Mouse (Mus musculus) lung, embryonic 16.5 days (tissue): ENCODE results near the gene Plekhg5. TPM values are rescaled to one million over a fixed set of nuclear protein-coding genes. Genes with fewer than 3 reads are reported as not detected.

Experiments
- ATAC-seq: fragments of 200-750 bp; cut with Nextera tagmentation; 2 replicates; pipeline ENCODE4 v1.8.0; 2017; ENCODE audit warnings: low read depth, mild to moderate bottlenecking, moderate library complexity
- H3K27ac ChIP-seq: fragments of 300-500 bp; sonication (generic); 2 replicates; pipeline ENCODE4 v1.5.1; 2014; ENCODE audit warnings: mild to moderate bottlenecking, control low read depth, low read length
- H3K27me3 ChIP-seq: fragments of 300-500 bp; sonication (generic); 2 replicates; pipeline ENCODE4 v1.6.1; 2014; ENCODE audit warnings: low read depth, low read length, mixed read lengths; ENCODE audit not compliant: control insufficient read depth, insufficient read depth
- H3K36me3 ChIP-seq: fragments of 300-500 bp; sonication (generic); 2 replicates; pipeline ENCODE4 v1.6.1; 2014; ENCODE audit warnings: low read length; ENCODE audit not compliant: control insufficient read depth, insufficient read depth
- H3K4me1 ChIP-seq: fragments of 300-500 bp; sonication (generic); replicated peaks from 2 replicates; pipeline ENCODE4 v1.6.1; 2014; ENCODE audit warnings: low read length, mixed read lengths; ENCODE audit not compliant: control insufficient read depth, insufficient read depth
- H3K4me2 ChIP-seq: fragments of 300-500 bp; sonication (generic); 2 replicates; pipeline ENCODE4 v1.6.1; 2014; ENCODE audit warnings: low read depth, low read length, control low read depth
- H3K4me3 ChIP-seq: fragments of 300-500 bp; sonication (generic); 2 replicates; pipeline ENCODE4 v1.5.1; 2014; ENCODE audit warnings: mild to moderate bottlenecking, low read length, control low read depth
- H3K9ac ChIP-seq: fragments of 300-500 bp; sonication (generic); 2 replicates; pipeline ENCODE4 v1.6.1; 2014; ENCODE audit warnings: low read length, control low read depth
- H3K9me3 ChIP-seq: fragments of 300-500 bp; sonication (generic); 2 replicates; pipeline ENCODE4 v1.6.1; 2016; ENCODE audit warnings: low read length; ENCODE audit not compliant: control insufficient read depth
- WGBS: fragments of 180-500 bp; shearing (Covaris S2); extraction: QIAGEN DNeasy Blood & Tissue Kit; methylation state at CpG from one replicate; pipeline ENCODE4 v1.1.7; 2014; 5-methylcytosine and 5-hydroxymethylcytosine counted together
- polyA plus RNA-seq: library from polyadenylated mRNA; unstranded; fragments of >200 nt; fragmentation: Nextera tagmentation; extraction: Ambion mirVana; gene quantifications from 2 replicates; pipeline ENCODE4 v1.2.1, GENCODE M21; 2015

Plekhg5 gene
- polyA plus RNA-seq, 1 experiment from 2014 or later, result 23.3 TPM

DNA sequence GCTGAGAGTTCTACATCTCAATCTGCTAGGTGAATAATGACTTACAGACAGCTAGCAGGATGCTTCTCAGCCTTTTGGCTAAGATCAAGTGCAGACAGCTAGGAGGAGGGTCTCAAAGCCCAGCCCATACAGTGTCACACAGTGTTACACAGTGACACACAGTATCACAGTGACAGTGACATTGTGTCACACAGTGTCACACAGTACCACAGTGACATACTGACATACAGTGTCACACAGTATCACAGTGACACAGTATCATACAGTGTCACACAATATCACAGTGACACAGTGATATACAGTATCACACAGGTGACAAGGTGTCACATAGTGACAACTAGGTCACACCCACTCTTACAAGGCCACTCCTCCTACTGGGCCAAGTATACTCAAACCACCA is 5.0 kb upstream of the Plekhg5 start:
- H3K27ac ChIP-seq, result no peak overlapping the region
- H3K36me3 ChIP-seq, result no peaks in the 10 kb centered on the region
- H3K9me3 ChIP-seq, result no peaks in the 10 kb centered on the region
- H3K9ac ChIP-seq, result no peak overlapping the region
- no peaks in the 10 kb centered on the region for H3K27me3 ChIP-seq
- ATAC-seq, result no peak
- 0 out of 2 replicates have a peak, but pooled peaks cover 2% of the 10 kb centered on the region for H3K4me1 ChIP-seq
- H3K4me2 ChIP-seq, result no peak overlapping the region
- no peak overlapping the region for H3K4me3 ChIP-seq

DNA sequence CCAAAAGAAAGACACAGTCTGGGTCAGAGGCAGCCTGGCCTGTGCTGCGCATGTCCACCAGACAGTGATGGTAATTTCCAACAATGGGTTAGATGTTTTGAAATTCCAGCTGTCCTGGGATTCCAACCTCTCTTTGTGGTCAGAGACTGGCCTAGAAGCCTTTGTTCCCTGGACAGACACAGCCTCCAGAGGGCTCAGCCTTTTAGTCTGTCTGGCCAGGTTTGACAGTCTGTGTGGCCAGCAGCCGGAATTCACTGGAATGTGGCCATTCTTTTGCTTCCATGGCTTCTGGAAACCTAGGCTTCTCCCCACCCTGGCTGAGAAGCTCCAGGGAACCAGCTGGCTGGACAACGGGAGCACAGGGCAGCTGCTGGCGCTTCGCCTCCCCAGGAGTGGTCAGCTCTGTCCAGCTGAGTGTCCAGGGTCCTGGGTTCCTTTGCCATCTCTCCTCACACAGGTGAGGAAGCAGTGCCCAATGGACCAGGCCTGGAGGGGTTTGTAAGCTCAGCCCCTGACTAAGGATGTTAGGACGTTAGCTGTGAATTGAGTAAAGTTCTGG is 4.1 kb upstream of the Plekhg5 start:
- no peak overlapping the region for H3K27ac ChIP-seq
- 75% methylated on average over 6 of the region's 6 CpGs for WGBS
- peaks cover 9% of the 10 kb centered on the region for H3K4me1 ChIP-seq
- H3K9me3 ChIP-seq, result no peaks in the 10 kb centered on the region
- H3K4me2 ChIP-seq, result no peak overlapping the region
- no peak overlapping the region for H3K4me3 ChIP-seq
- H3K27me3 ChIP-seq, result no peaks in the 10 kb centered on the region
- no peak for ATAC-seq
- H3K9ac ChIP-seq, result no peak overlapping the region
- H3K36me3 ChIP-seq, result no peaks in the 10 kb centered on the region

DNA sequence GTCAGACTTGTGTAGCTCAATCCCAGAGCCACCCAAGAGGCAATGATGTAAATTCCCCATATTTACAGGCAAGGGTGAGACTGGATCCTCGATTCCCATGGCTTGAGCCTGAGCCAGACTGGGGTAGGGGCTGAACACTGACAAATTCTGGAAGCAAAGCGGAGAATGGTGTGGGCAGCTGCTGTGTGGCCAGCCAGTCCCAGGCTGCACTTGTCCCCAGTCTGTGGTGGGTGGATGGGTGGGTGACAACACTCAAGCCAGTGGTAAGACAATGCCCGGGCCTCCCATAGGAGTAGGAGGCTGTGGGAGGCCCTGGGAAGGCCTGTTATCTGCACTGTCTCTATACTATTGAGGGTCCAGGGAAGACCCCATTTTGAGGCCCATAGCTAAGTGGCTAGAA is 3.1 kb upstream of the Plekhg5 start:
- 77% methylated on average over 3 of the region's 3 CpGs for WGBS
- ATAC-seq, result no peak
- Histone ChIP-seq H3K9me3 (no peaks in the 10 kb centered on the region), H3K4me2 (no peak overlapping the region), H3K27me3 (no peaks in the 10 kb centered on the region), H3K4me3 (no peak overlapping the region), H3K27ac (no peak overlapping the region), H3K4me1 (peaks cover 11% of the 10 kb centered on the region), H3K9ac (no peak overlapping the region), H3K36me3 (no peaks in the 10 kb centered on the region)

DNA sequence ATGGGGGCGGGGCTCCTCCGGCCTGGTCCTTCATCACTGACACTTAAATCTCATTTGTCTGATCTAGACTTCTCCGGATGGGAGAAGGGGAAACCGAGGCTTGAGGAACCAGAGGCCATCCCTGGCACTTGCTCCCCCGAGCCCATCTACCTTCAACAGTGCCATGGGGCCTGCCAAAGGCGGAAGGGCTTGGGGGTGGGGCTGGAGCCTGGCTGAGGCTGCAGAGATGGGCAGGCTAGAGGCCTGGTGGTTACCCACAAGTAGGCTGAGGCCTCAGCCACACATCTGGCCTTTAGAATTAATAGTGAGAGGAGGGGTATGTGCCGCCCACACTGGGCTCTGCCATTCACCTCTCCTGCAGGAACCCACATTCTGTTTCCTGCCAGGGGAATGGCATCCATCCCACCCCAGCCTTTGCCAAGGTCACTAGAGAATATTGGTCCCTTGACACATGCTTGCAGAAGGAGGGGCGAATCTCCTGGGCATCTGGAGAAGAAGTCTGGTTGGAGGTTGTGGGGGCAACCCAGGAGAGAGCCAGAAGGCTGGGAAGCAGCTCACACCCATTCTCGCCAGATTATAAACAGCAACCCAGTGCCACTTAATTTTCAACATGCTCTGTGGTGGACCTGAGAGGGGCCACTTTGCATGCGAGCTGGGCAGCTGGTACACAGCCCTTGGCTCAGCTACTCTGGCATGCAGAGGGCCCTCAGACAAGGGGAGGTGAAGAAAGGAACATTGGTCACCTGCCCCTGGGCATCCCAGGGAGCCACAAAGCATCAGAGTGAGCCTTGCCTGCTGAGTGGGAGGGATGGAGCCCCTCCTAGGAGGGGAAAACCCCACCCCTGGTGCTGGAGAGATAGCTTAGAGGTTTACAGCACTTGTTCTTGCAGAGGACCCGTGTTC is 1.6 kb upstream of the Plekhg5 start:
- no peak for ATAC-seq
- WGBS, result 62% methylated on average over 11 of the region's 11 CpGs

DNA sequence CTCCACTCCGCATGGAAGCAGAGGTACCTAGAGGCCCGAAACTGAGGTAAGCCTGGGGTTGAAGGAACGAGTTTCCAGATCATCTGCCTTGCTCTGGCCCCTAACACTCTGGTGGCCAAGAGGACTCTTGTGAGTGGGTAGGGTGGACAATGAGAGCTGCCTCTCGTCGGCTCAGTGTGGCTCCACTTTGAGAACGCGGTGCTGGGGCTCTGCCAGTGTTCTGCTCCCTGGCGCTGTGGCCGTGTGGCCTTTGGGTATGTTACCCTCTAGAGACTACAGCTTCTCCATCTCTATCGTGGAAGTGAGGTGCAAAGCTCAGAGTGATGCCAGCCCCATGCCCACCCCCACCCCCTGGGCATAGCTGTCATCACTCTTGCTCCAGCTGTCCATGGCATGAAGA is 357 bp downstream of the Plekhg5 start:
- H3K36me3 ChIP-seq, result no peaks in the 10 kb centered on the region
- no peaks in the 10 kb centered on the region for H3K27me3 ChIP-seq
- H3K4me2 ChIP-seq, result 0 out of 2 replicates have a peak overlapping the region, but pooled peaks have one; percentile 3
- H3K9ac ChIP-seq, result no peak overlapping the region
- H3K9me3 ChIP-seq, result no peaks in the 10 kb centered on the region
- H3K27ac ChIP-seq, result peak overlapping the region; percentile 70
- H3K4me1 ChIP-seq, result peaks cover 11% of the 10 kb centered on the region
- H3K4me3 ChIP-seq, result no peak overlapping the region
- 50% methylated on average over 10 of the region's 10 CpGs for WGBS
- peak; percentile 7; the same call in 1 of the 2 replicates for ATAC-seq

More for the DNA sequence above, 1.6 kb upstream of the Plekhg5 start:
- no peak overlapping the region for H3K4me3 ChIP-seq
- peaks cover 11% of the 10 kb centered on the region for H3K4me1 ChIP-seq
- H3K36me3 ChIP-seq, result no peaks in the 10 kb centered on the region
- H3K9ac ChIP-seq, result no peak overlapping the region
- no peak overlapping the region for H3K4me2 ChIP-seq
- no peaks in the 10 kb centered on the region for H3K27me3 ChIP-seq
- no peaks in the 10 kb centered on the region for H3K9me3 ChIP-seq
- no peak overlapping the region for H3K27ac ChIP-seq

DNA sequence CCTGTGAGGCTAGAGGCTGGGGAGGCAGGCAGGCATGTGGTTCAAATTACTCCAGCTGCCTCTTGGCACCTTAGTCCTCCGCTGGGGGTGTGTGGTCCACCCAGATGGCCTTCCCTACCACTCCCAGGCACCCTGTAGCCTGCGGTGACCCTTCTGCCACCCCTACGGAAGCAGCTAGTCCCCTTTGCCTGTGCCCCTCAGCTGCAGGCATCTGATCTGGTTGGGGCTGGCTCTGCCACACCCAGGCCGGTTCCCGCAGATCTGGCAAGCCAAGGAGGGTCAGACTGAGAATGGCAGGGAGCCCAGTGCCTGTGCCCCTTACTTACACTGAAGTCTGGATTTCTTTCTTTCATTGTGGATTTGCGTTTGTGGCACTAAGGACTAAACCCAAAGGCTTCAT is 1.4 kb downstream of the Plekhg5 start:
- Histone ChIP-seq H3K27me3 (no peaks in the 10 kb centered on the region), H3K36me3 (no peaks in the 10 kb centered on the region), H3K4me2 (no peak overlapping the region), H3K4me3 (no peak overlapping the region), H3K4me1 (peaks cover 11% of the 10 kb centered on the region), H3K27ac (no peak overlapping the region), H3K9ac (no peak overlapping the region), H3K9me3 (no peaks in the 10 kb centered on the region)
- ATAC-seq, result no peak
- 72% methylated on average over 6 of the region's 6 CpGs for WGBS

DNA sequence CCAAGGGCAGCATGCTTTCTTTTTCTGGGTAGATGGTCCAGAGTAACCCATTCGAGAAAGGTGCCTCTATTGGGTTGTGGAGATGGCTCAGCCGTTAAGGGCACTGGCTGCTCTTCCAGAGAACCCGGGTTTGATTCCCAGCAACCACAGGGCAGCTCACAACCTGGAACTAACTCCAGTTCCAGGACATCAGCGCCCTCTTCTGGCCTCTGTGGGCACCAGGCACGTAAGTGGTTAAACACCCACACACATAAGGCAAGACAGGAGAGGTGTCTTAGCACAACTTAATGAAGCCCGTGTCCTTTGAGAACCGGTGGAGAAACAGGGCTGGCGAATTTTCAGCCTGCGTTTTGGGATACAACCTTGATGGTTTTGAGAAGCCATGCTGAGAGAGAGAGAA is 2.2 kb downstream of the Plekhg5 start:
- no peak overlapping the region for H3K9ac ChIP-seq
- H3K9me3 ChIP-seq, result no peaks in the 10 kb centered on the region
- ATAC-seq, result no peak
- H3K27me3 ChIP-seq, result no peaks in the 10 kb centered on the region
- no peaks in the 10 kb centered on the region for H3K36me3 ChIP-seq
- no peak overlapping the region for H3K4me3 ChIP-seq
- no peak overlapping the region for H3K4me2 ChIP-seq
- H3K4me1 ChIP-seq, result peaks cover 11% of the 10 kb centered on the region
- H3K27ac ChIP-seq, result no peak overlapping the region
- WGBS, result 75% methylated on average over 9 of the region's 9 CpGs

DNA sequence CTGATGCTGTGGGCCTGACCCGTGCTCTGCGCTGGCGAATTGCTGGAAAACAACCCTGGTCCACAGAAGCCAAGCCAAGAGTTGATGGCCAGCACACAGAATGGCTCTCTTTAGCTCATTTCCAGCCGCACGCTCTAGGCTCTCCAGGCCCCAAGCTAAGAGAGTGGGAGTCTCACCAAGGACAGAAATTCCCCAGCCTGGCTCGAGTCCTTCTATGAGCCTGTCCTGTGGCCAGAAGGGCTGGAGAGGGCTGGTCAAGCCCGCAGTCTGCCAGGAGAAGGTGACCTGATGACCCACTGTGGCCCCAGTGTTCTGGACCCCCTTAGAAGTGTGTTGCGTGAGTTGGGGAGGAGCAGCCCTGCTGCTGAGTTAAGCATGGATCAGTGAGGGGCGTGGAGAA is 4.9 kb downstream of the Plekhg5 start:
- Histone ChIP-seq H3K9me3 (no peaks in the 10 kb centered on the region), H3K27ac (no peak overlapping the region), H3K9ac (no peak overlapping the region), H3K27me3 (no peaks in the 10 kb centered on the region), H3K4me2 (no peak overlapping the region), H3K4me3 (no peak overlapping the region), H3K36me3 (no peaks in the 10 kb centered on the region), H3K4me1 (peaks cover 9% of the 10 kb centered on the region)
- ATAC-seq, result no peak
- 83% methylated on average over 9 of the region's 9 CpGs for WGBS

DNA sequence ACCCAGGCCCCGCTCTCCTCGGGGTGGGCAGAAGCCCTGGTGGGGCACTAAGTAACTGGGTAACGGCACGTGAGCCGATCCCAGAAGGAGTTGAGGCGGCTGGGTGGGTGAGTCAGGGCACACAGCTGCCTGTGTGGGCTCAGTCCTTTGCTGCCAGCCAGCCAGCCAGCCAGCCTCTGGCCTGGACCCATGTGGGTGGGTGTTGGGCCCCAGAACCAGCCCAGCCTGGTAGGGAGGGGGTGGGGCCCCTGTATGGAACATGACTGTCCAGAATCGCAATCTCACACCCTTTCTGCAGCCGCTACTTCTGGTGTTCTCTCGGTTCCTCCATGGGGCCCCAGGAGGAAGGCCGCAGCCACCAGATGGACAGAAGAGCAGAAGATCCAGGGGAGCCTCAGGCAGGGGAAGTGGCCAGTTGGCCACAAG is 5.8 kb downstream of the Plekhg5 start:
- Histone ChIP-seq H3K9me3 (no peaks in the 10 kb centered on the region), H3K27ac (no peak overlapping the region), H3K4me1 (0 out of 2 replicates have a peak, but pooled peaks cover 3% of the 10 kb centered on the region), H3K27me3 (no peaks in the 10 kb centered on the region), H3K4me2 (no peak overlapping the region), H3K9ac (no peak overlapping the region), H3K4me3 (no peak overlapping the region), H3K36me3 (no peaks in the 10 kb centered on the region)
- no peak for ATAC-seq
- 80% methylated on average over 10 of the region's 10 CpGs for WGBS
